Mouse (Mus musculus) bone marrow macrophage, adult 2 months (primary cell): ENCODE data around the gene Creb3.

ENCODE experiments used
- CTCF ChIP-seq: IDR thresholded peaks from 2 replicates; pipeline ENCODE4 v1.5.1; 2012; ENCODE audit warnings: low read depth, mild to moderate bottlenecking, low read length, moderate library complexity
- POLR2A ChIP-seq: IDR thresholded peaks from 2 replicates; pipeline ENCODE4 v1.6.1; 2012; ENCODE audit warnings: mild to moderate bottlenecking, low read depth, low read length, borderline replicate concordance

- TF ChIP-seq POLR2A (no peak), CTCF (no peak)
Observed at GRCm38 (mm10) chr4:43560976-43561375, 1.2 kb upstream of the Creb3 start.
